Mouse (Mus musculus) kidney, postnatal 0 days (tissue): Measurements from ENCODE around the gene Coa5. TPM values are rescaled to one million over a fixed set of nuclear protein-coding genes. Genes with fewer than 3 reads are reported as not detected.

Experiments used
- ATAC-seq: fragments of 200-750 bp; cut with Nextera tagmentation; replicated peaks from 2 replicates; pipeline ENCODE4 v1.8.0; 2017; ENCODE audit warnings: low read depth, moderate number of reproducible peaks, moderate TSS enrichment, moderate library complexity; ENCODE audit not compliant: low FRiP score
- DNase-seq: peaks from one replicate; pipeline ENCODE4 v3.0.0-alpha.2; 2016; ENCODE audit warnings: low spot score
- H3K27ac ChIP-seq: fragments of 300-500 bp; sonication (generic); 2 replicates; pipeline ENCODE4 v1.5.1; 2014; ENCODE audit warnings: mild to moderate bottlenecking
- H3K27me3 ChIP-seq: fragments of 300-500 bp; sonication (generic); 2 replicates; pipeline ENCODE4 v1.6.1; 2014; ENCODE audit warnings: low read length, mixed read lengths; ENCODE audit not compliant: insufficient read depth
- H3K36me3 ChIP-seq: fragments of 300-500 bp; sonication (generic); 2 replicates; pipeline ENCODE4 v1.6.1; 2014; ENCODE audit warnings: low read length, mixed read lengths; ENCODE audit not compliant: insufficient read depth
- H3K4me1 ChIP-seq: fragments of 300-500 bp; sonication (generic); replicated peaks from 2 replicates; pipeline ENCODE4 v1.6.1; 2014; ENCODE audit warnings: antibody characterized with exemption, low read length, mixed read lengths; ENCODE audit not compliant: insufficient read depth
- H3K4me2 ChIP-seq: fragments of 300-500 bp; sonication (generic); 2 replicates; pipeline ENCODE4 v1.6.1; 2014; ENCODE audit warnings: mild to moderate bottlenecking, low read length, moderate library complexity, mixed read lengths
- H3K4me3 ChIP-seq: fragments of 300-500 bp; sonication (generic); replicated peaks from 2 replicates; pipeline ENCODE4 v1.5.1; 2014; ENCODE audit warnings: low read depth, low read length
- H3K9ac ChIP-seq: fragments of 300-500 bp; sonication (generic); 2 replicates; pipeline ENCODE4 v1.6.1; 2014; ENCODE audit warnings: low read depth, low read length
- H3K9me3 ChIP-seq: fragments of 300-500 bp; sonication (generic); replicated peaks from 2 replicates; pipeline ENCODE4 v1.6.1; 2016; ENCODE audit warnings: low read length, inconsistent platforms, mixed read lengths
- CTCF ChIP-seq: IDR thresholded peaks from 2 replicates; pipeline ENCODE4 v1.5.1; 2016; ENCODE audit warnings: antibody characterized with exemption, low read depth, mild to moderate bottlenecking, moderate library complexity
- WGBS: fragments of 180-500 bp; shearing (Covaris S2); extraction: QIAGEN DNeasy Blood & Tissue Kit; methylation state at CpG from one replicate; pipeline ENCODE4 v1.1.7; 2014; 5-methylcytosine and 5-hydroxymethylcytosine counted together
- polyA plus RNA-seq: library from polyadenylated mRNA; unstranded; fragments of >200 nt; fragmentation: Nextera tagmentation; extraction: Ambion mirVana; gene quantifications from 2 replicates; pipeline ENCODE4 v1.2.1, GENCODE M21; 2015

Coa5 gene
- polyA plus RNA-seq, 1 experiment from 2014 or later = 39.2 TPM

DNA sequence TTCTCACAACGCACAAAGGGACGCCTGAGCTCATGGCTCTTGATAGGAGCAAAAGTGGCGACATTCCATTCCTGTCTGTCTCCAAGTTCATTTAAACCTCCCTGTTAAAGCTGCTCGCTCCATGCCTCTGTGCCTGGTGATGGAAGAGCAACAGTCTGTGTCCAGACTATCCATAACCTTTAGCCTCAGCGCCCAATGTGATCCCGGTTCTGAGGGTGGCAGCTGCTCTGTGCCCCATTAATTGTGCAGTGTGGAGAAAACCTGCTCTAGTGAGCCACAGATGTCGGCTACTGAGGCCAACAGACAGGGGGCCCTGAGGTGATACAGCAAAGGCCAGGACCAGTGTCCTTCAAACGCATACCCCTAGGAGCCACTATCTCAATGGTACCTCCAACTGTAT, 30.2 kb downstream of the Coa5 start:
- 42% methylated on average over 8 of the region's 8 CpGs for WGBS
- no peak overlapping the region for H3K9ac ChIP-seq
- no peak overlapping the region for H3K4me2 ChIP-seq

DNA sequence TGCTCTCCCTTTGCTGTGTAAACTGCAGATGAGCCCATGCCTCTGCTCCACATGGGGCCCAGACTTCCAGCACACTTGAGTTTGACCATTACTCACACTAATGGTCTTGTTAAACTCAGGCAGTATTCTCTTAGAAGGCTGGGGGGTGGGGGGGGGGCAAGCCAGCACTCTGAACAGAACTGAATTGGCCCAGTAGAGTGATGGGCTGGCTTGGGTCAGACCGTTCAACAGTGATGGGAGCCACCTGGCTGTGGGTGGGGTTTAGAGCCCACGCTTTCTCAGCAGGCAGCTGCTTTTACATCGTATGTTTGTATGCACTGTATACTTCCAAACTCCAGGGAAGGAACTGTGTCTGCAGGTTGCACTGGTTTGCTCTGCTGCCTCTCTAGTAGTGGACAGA, 30.9 kb downstream of the Coa5 start:
- WGBS = 27% methylated on average over 3 of the region's 3 CpGs
- Histone ChIP-seq H3K27ac (no peak overlapping the region), H3K4me3 (no peak overlapping the region), H3K36me3 (0 out of 2 replicates have a peak, but pooled peaks cover 1% of the 10 kb centered on the region), H3K9me3 (no peaks in the 10 kb centered on the region), H3K4me2 (no peak overlapping the region), H3K27me3 (no peaks in the 10 kb centered on the region), H3K9ac (no peak overlapping the region), H3K4me1 (no peaks in the 10 kb centered on the region)
- peak; percentile 55; the same call in 1 of the 2 replicates for ATAC-seq
- TF ChIP-seq CTCF = no peak
- DNase-seq = peak; percentile 48

More for the DNA sequence above, 30.2 kb downstream of the Coa5 start:
- no peak for TF ChIP-seq CTCF
- Histone ChIP-seq H3K4me1 (no peaks in the 10 kb centered on the region), H3K27ac (no peak overlapping the region), H3K4me3 (no peak overlapping the region), H3K9me3 (no peaks in the 10 kb centered on the region), H3K27me3 (no peaks in the 10 kb centered on the region), H3K36me3 (no peaks in the 10 kb centered on the region)
- peak; percentile 21 for DNase-seq
- no peak for ATAC-seq

- Histone ChIP-seq H3K27me3 (no peaks in the 10 kb centered on the region), H3K4me2 (no peak overlapping the region), H3K27ac (no peak overlapping the region), H3K9me3 (no peaks in the 10 kb centered on the region), H3K9ac (no peak overlapping the region), H3K4me3 (no peak overlapping the region), H3K4me1 (no peaks in the 10 kb centered on the region), H3K36me3 (peaks cover 13% of the 10 kb centered on the region; the same call in 1 of the 2 replicates)
- no peak for TF ChIP-seq CTCF
- DNase-seq = no peak
- 74% methylated on average over 1 of the region's 1 CpGs for WGBS
- ATAC-seq = no peak
These were observed 33.4 kb downstream of the Coa5 start for GRCm38 (mm10) chr1:37396481-37396880.

GRCm38 (mm10) chr1:37393174-37393573, 36.7 kb downstream of the Coa5 start:
- TF ChIP-seq CTCF = no peak
- Histone ChIP-seq H3K4me2 (no peak overlapping the region), H3K36me3 (peaks cover 13% of the 10 kb centered on the region; the same call in 1 of the 2 replicates), H3K27me3 (no peaks in the 10 kb centered on the region), H3K4me3 (no peak overlapping the region), H3K4me1 (no peaks in the 10 kb centered on the region), H3K27ac (no peak overlapping the region), H3K9ac (no peak overlapping the region), H3K9me3 (no peaks in the 10 kb centered on the region)
- DNase-seq = no peak
- 76% methylated on average over 5 of the region's 5 CpGs for WGBS
- ATAC-seq = no peak

GRCm38 (mm10) chr1:37386448-37386971, 43.4 kb downstream of the Coa5 start:
- Histone ChIP-seq H3K27ac (no peak overlapping the region), H3K36me3 (no peaks in the 10 kb centered on the region; the same call in 1 of the 2 replicates), H3K9ac (no peak overlapping the region), H3K9me3 (no peaks in the 10 kb centered on the region), H3K4me3 (no peak overlapping the region), H3K27me3 (no peaks in the 10 kb centered on the region), H3K4me1 (no peaks in the 10 kb centered on the region), H3K4me2 (no peak overlapping the region)
- no peak for ATAC-seq
- no peak for TF ChIP-seq CTCF
- no peak for DNase-seq
- 83% methylated on average over 7 of the region's 7 CpGs for WGBS

- no peak overlapping the region for H3K9ac ChIP-seq
- no peaks in the 10 kb centered on the region for H3K9me3 ChIP-seq
- no peak overlapping the region for H3K27ac ChIP-seq
- no peaks in the 10 kb centered on the region for H3K27me3 ChIP-seq
- H3K36me3 ChIP-seq = peaks cover 9% of the 10 kb centered on the region
- ATAC-seq (no peak), DNase-seq (no peak)
- H3K4me3 ChIP-seq = no peak overlapping the region
- no peaks in the 10 kb centered on the region for H3K4me1 ChIP-seq
- TF ChIP-seq CTCF = no peak
- no peak overlapping the region for H3K4me2 ChIP-seq
- 79% methylated on average over 3 of the region's 3 CpGs for WGBS
These were observed 45.6 kb downstream of the Coa5 start for GRCm38 (mm10) chr1:37384304-37384703.

DNA sequence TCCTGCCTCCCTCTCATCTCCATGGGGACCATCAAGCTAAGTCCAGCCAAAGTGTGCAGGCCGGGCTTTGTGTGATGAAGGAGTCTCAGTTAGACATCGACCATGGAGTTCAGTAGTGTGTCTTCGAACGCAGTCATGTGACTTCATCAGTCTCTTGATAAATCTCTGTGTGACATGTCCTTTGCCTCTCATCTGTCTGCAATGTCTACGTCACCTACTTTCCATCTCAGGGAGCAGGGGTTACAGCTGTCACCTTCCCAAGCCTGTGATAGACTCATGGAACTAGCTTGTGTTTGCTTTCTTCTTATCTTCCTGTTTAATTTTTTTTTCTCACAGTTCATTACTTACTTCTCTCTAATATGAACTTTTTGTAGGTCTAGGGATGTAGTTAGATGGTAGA, 49.0 kb downstream of the Coa5 start:
- H3K27me3 ChIP-seq = no peaks in the 10 kb centered on the region
- no peak for DNase-seq
- 88% methylated on average over 5 of the region's 5 CpGs for WGBS
- no peaks in the 10 kb centered on the region for H3K4me1 ChIP-seq
- no peak for TF ChIP-seq CTCF
- peaks cover 9% of the 10 kb centered on the region for H3K36me3 ChIP-seq
- H3K4me2 ChIP-seq = no peak overlapping the region
- ATAC-seq = no peak
- H3K4me3 ChIP-seq = no peak overlapping the region
- H3K9me3 ChIP-seq = no peaks in the 10 kb centered on the region
- H3K27ac ChIP-seq = no peak overlapping the region
- H3K9ac ChIP-seq = no peak overlapping the region
